Mouse (Mus musculus) ES-Bruce4 (cell line): ENCODE data around the gene Ifi47. TPM values are rescaled to one million over a fixed set of nuclear protein-coding genes. Genes with fewer than 3 reads are reported as not detected.

Experiments
- H3K27ac ChIP-seq: 2 replicates; pipeline ENCODE4 v1.5.1; 2012; ENCODE audit warnings: low read length, inconsistent platforms; ENCODE audit not compliant: insufficient read depth
- H3K27me3 ChIP-seq: 2 replicates; pipeline ENCODE4 v1.6.1; 2012; ENCODE audit warnings: mild to moderate bottlenecking, low read length, inconsistent platforms; ENCODE audit not compliant: control insufficient read depth, poor library complexity, insufficient read depth, severe bottlenecking
- H3K36me3 ChIP-seq: 2 replicates; pipeline ENCODE4 v1.6.1; 2012; ENCODE audit warnings: inconsistent platforms, mild to moderate bottlenecking, low read length, moderate library complexity; ENCODE audit not compliant: control insufficient read depth, poor library complexity, insufficient read depth, severe bottlenecking
- H3K4me1 ChIP-seq: one replicate; pipeline ENCODE4 v1.8.1; 2011; ENCODE audit warnings: low read length; ENCODE audit not compliant: control insufficient read depth, insufficient read depth
- H3K4me3 ChIP-seq: 2 replicates; pipeline ENCODE4 v1.5.1; 2011; ENCODE audit warnings: low read depth, mild to moderate bottlenecking, low read length
- H3K9ac ChIP-seq: 2 replicates; pipeline ENCODE4 v1.6.1; 2012; ENCODE audit warnings: low read depth, mild to moderate bottlenecking, inconsistent platforms; ENCODE audit not compliant: poor library complexity, severe bottlenecking
- H3K9me3 ChIP-seq: replicated peaks from 2 replicates; pipeline ENCODE4 v1.6.1; 2012; ENCODE audit warnings: mild to moderate bottlenecking, low read length, inconsistent platforms; ENCODE audit not compliant: control insufficient read depth, poor library complexity, insufficient read depth, severe bottlenecking
- CTCF ChIP-seq: IDR thresholded peaks from one replicate; pipeline ENCODE4 v1.8.1; 2011; ENCODE audit warnings: low read depth, low read length
- EP300 ChIP-seq: IDR thresholded peaks from 2 replicates; pipeline ENCODE4 v1.6.1; 2011; ENCODE audit warnings: low read depth, low read length; ENCODE audit not compliant: insufficient read depth
- POLR2A ChIP-seq: IDR thresholded peaks from one replicate; pipeline ENCODE4 v1.8.1; 2011; ENCODE audit warnings: low read length; ENCODE audit not compliant: insufficient read depth
- polyA plus RNA-seq: library from polyadenylated mRNA; stranded (reverse); fragments of >200 nt; gene quantifications from 2 replicates; pipeline ENCODE4 v1.2.4, GENCODE M21; 2011; ENCODE audit warnings: low read depth; ENCODE audit not compliant: missing spikeins, insufficient read depth, insufficient read length

Gene Ifi47
- polyA plus RNA-seq, 1 experiment = not detected

DNA sequence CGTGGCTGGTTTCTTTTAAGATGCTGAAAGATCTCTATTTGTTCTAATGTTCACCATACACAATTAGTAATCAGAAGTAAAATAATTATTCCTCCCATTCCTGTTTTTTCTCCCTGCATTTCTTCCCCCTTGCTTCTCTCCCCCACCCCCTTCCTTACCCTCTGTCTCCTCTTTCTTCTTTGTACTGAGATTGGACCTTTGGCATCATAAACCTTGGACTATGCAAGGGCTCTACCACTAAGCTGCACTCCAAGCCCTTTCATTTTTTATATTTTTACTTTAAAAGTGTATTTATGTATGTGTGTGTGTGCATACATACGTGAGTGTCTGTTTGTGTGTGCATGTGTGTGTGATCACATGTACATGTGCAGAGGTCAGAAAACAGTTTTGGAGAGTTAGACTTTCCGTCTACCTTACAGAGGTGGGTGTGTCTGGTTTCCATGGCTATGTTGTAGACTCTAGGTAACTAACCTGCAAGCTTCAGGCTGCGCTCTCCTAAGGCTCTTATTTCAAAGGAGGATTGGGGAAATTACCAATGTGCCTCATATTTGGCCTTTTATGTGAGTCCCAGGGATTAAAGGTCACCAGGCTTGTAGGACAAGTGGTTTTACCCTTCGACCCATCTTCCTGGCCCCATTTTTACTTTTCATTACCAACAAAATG is 12.7 kb downstream of the Ifi47 start:
- Histone ChIP-seq H3K9ac (no peak overlapping the region), H3K27ac (no peak overlapping the region), H3K36me3 (no peaks in the 10 kb centered on the region), H3K4me3 (no peak overlapping the region), H3K4me1 (no peaks in the 10 kb centered on the region), H3K9me3 (no peaks in the 10 kb centered on the region), H3K27me3 (no peaks in the 10 kb centered on the region)
- TF ChIP-seq CTCF (no peak), POLR2A (no peak), EP300 (no peak)

DNA sequence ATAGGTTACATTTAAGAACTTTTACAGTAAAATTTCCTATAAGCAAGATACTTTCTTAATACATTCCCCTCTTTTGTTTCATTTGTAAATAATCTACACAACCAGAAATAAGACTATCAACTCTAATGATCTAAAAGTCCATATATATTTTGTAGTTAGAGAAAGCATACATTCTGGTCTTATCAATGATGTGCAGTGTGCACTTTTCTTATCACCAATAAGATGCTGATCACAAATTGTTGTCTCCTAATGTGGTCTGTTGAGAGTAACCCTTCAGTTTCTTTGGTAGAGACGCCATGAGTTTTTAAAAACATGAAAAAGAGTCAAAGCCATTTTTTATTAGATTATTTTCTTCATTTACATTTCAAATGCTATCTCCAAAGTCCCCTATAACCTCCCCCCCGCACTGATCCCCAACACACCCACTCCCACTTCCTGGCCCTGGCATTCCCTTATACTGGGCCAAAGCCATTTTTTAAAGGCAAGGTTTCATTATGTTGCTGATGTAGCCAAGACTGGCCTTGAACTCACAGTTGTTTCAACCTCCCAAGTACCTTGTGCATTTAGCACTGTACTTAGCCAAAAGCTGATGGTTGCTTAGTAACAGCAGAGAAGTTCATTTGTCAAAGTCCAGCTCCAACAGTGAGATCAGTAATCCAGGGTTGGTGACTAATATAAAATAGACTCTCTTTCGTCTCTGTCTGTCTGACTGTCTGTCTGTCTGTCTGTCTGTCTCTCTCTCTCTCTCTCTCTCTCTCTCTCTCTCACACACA is 13.5 kb downstream of the Ifi47 start:
- no peak overlapping the region for H3K27ac ChIP-seq
- no peak for TF ChIP-seq EP300
- no peak for TF ChIP-seq CTCF
- TF ChIP-seq POLR2A = no peak

DNA sequence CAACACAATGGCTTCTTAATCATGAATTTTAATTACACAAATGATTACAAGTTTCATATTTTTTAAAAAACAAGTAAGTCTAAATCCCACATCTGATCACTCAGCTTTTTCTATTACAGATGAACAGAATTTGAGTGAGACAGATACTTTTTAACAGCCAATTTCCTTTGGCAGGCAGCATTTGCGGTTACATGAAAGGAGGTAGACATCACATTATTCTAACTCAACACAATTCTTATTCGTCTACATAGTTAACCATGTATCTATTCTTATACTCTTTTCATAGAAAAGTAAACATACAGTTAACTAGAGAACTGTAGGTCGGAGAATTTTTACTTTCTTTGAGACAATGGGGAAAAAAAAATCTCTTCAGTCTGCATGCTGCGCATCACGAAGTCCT is 14.2 kb downstream of the Ifi47 start:
- H3K4me1 ChIP-seq = no peaks in the 10 kb centered on the region
- no peaks in the 10 kb centered on the region for H3K27me3 ChIP-seq
- no peak overlapping the region for H3K27ac ChIP-seq
- no peak for TF ChIP-seq POLR2A
- TF ChIP-seq CTCF = no peak
- TF ChIP-seq EP300 = no peak
- H3K36me3 ChIP-seq = no peaks in the 10 kb centered on the region
- no peak overlapping the region for H3K9ac ChIP-seq
- no peak overlapping the region for H3K4me3 ChIP-seq
- H3K9me3 ChIP-seq = no peaks in the 10 kb centered on the region

More for the DNA sequence above, 13.5 kb downstream of the Ifi47 start:
- Histone ChIP-seq H3K4me1 (no peaks in the 10 kb centered on the region), H3K27me3 (no peaks in the 10 kb centered on the region), H3K9ac (no peak overlapping the region), H3K4me3 (no peak overlapping the region), H3K36me3 (no peaks in the 10 kb centered on the region), H3K9me3 (no peaks in the 10 kb centered on the region)

DNA sequence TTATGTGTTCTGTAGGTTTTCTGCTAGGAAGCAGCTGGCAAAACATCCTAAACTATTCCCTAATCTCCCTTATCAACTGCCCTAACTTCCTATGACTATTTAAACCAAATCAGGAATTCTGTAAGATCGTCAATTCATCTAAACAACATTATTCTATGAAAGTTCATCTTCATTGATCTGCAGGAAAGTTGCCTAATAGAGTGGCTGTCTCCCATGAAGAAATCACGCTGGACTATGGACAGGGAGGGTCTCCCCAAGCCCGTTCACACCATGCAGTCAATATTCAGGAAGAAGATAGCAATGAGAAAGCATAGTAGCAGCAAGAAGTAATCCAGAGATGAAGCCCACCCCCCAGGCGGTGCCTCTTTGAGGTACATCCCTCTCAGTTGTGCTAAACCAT is 14.8 kb downstream of the Ifi47 start:
- Histone ChIP-seq H3K9ac (no peak overlapping the region), H3K4me1 (no peaks in the 10 kb centered on the region), H3K9me3 (no peaks in the 10 kb centered on the region), H3K27ac (no peak overlapping the region), H3K4me3 (no peak overlapping the region), H3K27me3 (peaks cover under 1% of the 10 kb centered on the region; the same call in 1 of the 2 replicates), H3K36me3 (no peaks in the 10 kb centered on the region)
- TF ChIP-seq CTCF (no peak), POLR2A (no peak), EP300 (no peak)

DNA sequence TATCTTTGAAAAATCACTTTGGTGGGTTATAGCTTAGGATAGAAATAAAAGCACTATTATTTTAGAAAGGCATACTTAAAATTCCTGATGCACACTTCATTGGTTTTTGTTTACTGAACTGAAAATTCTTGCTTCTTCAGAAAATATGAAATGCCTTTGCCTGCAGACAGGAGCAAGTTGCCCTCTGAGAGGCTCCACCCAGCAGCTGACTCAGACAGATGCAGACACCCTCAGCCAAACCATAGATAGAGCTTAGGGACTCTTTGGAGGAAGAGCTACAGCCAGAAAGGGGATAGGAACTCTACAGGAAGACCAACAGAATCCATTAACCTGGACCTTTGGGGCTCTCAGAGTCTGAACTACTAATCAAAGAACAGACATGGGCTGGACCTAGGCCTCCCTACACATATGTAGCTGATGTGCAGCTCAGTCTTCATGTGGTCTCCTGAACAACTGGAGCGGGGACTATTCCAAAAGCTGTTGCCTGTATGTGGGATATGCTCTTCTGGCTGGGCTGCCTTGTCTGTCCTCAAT is 15.7 kb downstream of the Ifi47 start:
- H3K9me3 ChIP-seq = no peaks in the 10 kb centered on the region
- no peak overlapping the region for H3K4me3 ChIP-seq
- H3K4me1 ChIP-seq = no peaks in the 10 kb centered on the region
- H3K36me3 ChIP-seq = no peaks in the 10 kb centered on the region
- peaks cover 1% of the 10 kb centered on the region; the same call in 1 of the 2 replicates for H3K27me3 ChIP-seq
- H3K27ac ChIP-seq = no peak overlapping the region
- no peak overlapping the region for H3K9ac ChIP-seq
- TF ChIP-seq EP300 (no peak), CTCF (no peak), POLR2A (no peak)

DNA sequence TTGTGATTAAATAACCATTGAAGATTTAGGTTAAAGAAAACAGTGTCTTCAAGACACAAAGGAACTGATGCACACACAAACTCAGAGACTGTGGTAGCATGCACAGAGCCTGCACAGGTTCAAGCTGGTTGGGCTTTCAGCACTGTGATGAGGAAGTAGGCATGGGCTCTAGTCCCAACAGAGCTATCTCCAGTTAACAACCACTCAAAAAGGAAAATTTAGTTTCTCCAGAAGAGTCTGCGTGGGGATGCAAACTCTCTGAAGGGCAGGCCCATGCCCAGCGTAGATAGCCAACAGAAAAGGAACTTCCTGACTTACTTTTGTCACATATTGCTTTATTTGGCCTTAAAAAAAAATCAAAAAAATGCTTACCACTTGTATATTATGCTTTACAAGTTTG is 16.4 kb downstream of the Ifi47 start:
- peaks cover 1% of the 10 kb centered on the region; the same call in 1 of the 2 replicates for H3K27me3 ChIP-seq
- H3K9ac ChIP-seq = no peak overlapping the region
- TF ChIP-seq CTCF (no peak), EP300 (no peak), POLR2A (no peak)

More for the DNA sequence above, 16.4 kb downstream of the Ifi47 start:
- no peaks in the 10 kb centered on the region for H3K9me3 ChIP-seq
- H3K27ac ChIP-seq = no peak overlapping the region
- no peak overlapping the region for H3K4me3 ChIP-seq
- no peaks in the 10 kb centered on the region for H3K36me3 ChIP-seq
- H3K4me1 ChIP-seq = no peaks in the 10 kb centered on the region
